Mouse (Mus musculus) megakaryocyte-erythroid progenitor cell, adult 5-6 weeks (primary cell): ENCODE measurements around the gene Abcf1. TPM values are rescaled to one million over a fixed set of nuclear protein-coding genes. Genes with fewer than 3 reads are reported as not detected.
A peak's percentile ranks its signal among the peaks of the same experiment; 100 is the strongest.

ENCODE experiments used
- ATAC-seq: replicated peaks from 2 replicates; pipeline ENCODE4 v1.8.0; 2016; ENCODE audit warnings: mild to moderate bottlenecking, inconsistent platforms; ENCODE audit not compliant: severe bottlenecking, poor library complexity, low FRiP score, low TSS enrichment
- total RNA-seq, 2 experiments: library from RNA; stranded (forward) in 1 of 2; stranded (reverse) in 1 of 2; fragments of 200-1000, 215-1000 nt in 1 of 2; fragments of >200 nt in 1 of 2; fragmentation: Nextera tagmentation in 1 of 2; gene quantifications; 2 replicates each; pipeline ENCODE4 v1.2.3; 2014 to 2017

The Abcf1 gene
- total RNA-seq, 2 experiments from 2014 or later, result 157 to 398 TPM

GRCm38 (mm10) chr17:35980363-35980754 lies 10.8 kb upstream of the Abcf1 start:
- no peak for ATAC-seq

GRCm38 (mm10) chr17:35979401-35980362 lies 10.1 kb upstream of the Abcf1 start, which contains the start of the genes Gnl1 and Prr3:
Gene Gnl1, plus strand, starts transcription at chr17:35979851.
Gene Prr3, minus strand, starts transcription at chr17:35980236.
- peak; percentile 81 for ATAC-seq

- peak; percentile 1; the same call in 1 of the 2 replicates for ATAC-seq
These were observed 9.3 kb upstream of the Abcf1 start for GRCm38 (mm10) chr17:35978811-35979400.

GRCm38 (mm10) chr17:35972131-35972530 lies 2.6 kb upstream of the Abcf1 start:
- ATAC-seq, result no peak

- ATAC-seq, result no peak
These were observed 1.9 kb downstream of the Abcf1 start for GRCm38 (mm10) chr17:35967621-35968020.

- no peak for ATAC-seq
These were observed 6.3 kb downstream of the Abcf1 start for GRCm38 (mm10) chr17:35963279-35963678.

GRCm38 (mm10) chr17:35958533-35959223 lies 10.9 kb downstream of the Abcf1 start:
- no peak for ATAC-seq

- ATAC-seq, result no peak
These were observed 14.9 kb downstream of the Abcf1 start for GRCm38 (mm10) chr17:35954665-35955064.

- peak; percentile 27; the same call in 1 of the 2 replicates for ATAC-seq
These were observed 17.0 kb downstream of the Abcf1 start for GRCm38 (mm10) chr17:35952559-35952958.

- ATAC-seq, result 0 out of 2 replicates have a peak, but pooled peaks have one; percentile 14
These were observed 18.6 kb downstream of the Abcf1 start for GRCm38 (mm10) chr17:35950946-35951345.

GRCm38 (mm10) chr17:35939941-35940340 lies 29.6 kb downstream of the Abcf1 start:
- ATAC-seq, result no peak

- no peak for ATAC-seq
These were observed 30.5 kb downstream of the Abcf1 start for GRCm38 (mm10) chr17:35939108-35939507.

- ATAC-seq, result peak; percentile 86
These were observed 31.7 kb downstream of the Abcf1 start for GRCm38 (mm10) chr17:35937700-35938348.

- peak; percentile 78 for ATAC-seq
These were observed 33.8 kb downstream of the Abcf1 start for GRCm38 (mm10) chr17:35935763-35936162.

GRCm38 (mm10) chr17:35932608-35933007 lies 37.0 kb downstream of the Abcf1 start:
- ATAC-seq, result no peak

GRCm38 (mm10) chr17:35930627-35931026 lies 38.9 kb downstream of the Abcf1 start:
- ATAC-seq, result no peak

- no peak for ATAC-seq
These were observed 40.0 kb downstream of the Abcf1 start for GRCm38 (mm10) chr17:35929534-35929933.

- ATAC-seq, result peak; percentile 68
These were observed 42.1 kb downstream of the Abcf1 start for GRCm38 (mm10) chr17:35927471-35927870.

GRCm38 (mm10) chr17:35923281-35923680 lies 46.3 kb downstream of the Abcf1 start:
- no peak for ATAC-seq
